Mouse (Mus musculus) stomach, embryonic 16.5 days (tissue): ENCODE results near the gene Gm20834. TPM values are rescaled to one million over a fixed set of nuclear protein-coding genes. Genes with fewer than 3 reads are reported as not detected.
"Not testable (repeated sequence)": the region's sequence is repeated elsewhere in the genome, so short reads cannot be mapped to it uniquely, and the experiment has no call there.

ENCODE experiments used
- ATAC-seq: fragments of 200-750 bp; cut with Nextera tagmentation; 2 replicates; pipeline ENCODE4 v1.8.0; 2017; ENCODE audit warnings: moderate number of reproducible peaks, moderate TSS enrichment; ENCODE audit not compliant: insufficient read depth, low FRiP score
- H3K27ac ChIP-seq: fragments of 300-500 bp; sonication (generic); 2 replicates; pipeline ENCODE4 v1.5.1; 2014; ENCODE audit warnings: low read length
- H3K27me3 ChIP-seq: fragments of 300-500 bp; sonication (generic); 2 replicates; pipeline ENCODE4 v1.6.1; 2014; ENCODE audit warnings: low read length, control low read depth, mixed read lengths; ENCODE audit not compliant: control insufficient read depth, insufficient read depth
- H3K36me3 ChIP-seq: fragments of 300-500 bp; sonication (generic); 2 replicates; pipeline ENCODE4 v1.6.1; 2014; ENCODE audit warnings: low read length; ENCODE audit not compliant: control insufficient read depth, insufficient read depth
- H3K4me1 ChIP-seq: fragments of 300-500 bp; sonication (generic); 2 replicates; pipeline ENCODE4 v1.6.1; 2014; ENCODE audit warnings: low read length, control low read depth, mixed read lengths; ENCODE audit not compliant: control insufficient read depth, insufficient read depth
- H3K4me2 ChIP-seq: fragments of 300-500 bp; sonication (generic); 2 replicates; pipeline ENCODE4 v1.6.1; 2014; ENCODE audit warnings: low read depth, low read length, mixed read lengths
- H3K4me3 ChIP-seq: fragments of 300-500 bp; sonication (generic); replicated peaks from 2 replicates; pipeline ENCODE4 v1.5.1; 2014; ENCODE audit warnings: mild to moderate bottlenecking, low read length
- H3K9ac ChIP-seq: fragments of 300-500 bp; sonication (generic); 2 replicates; pipeline ENCODE4 v1.6.1; 2014; ENCODE audit warnings: low read length
- H3K9me3 ChIP-seq: fragments of 300-500 bp; sonication (generic); replicated peaks from 2 replicates; pipeline ENCODE4 v1.6.1; 2016; ENCODE audit warnings: low read length, control low read depth; ENCODE audit not compliant: control insufficient read depth
- WGBS: fragments of 180-500 bp; shearing (Covaris S2); extraction: QIAGEN DNeasy Blood & Tissue Kit; methylation state at CpG from one replicate; pipeline ENCODE4 v1.1.7; 2014; 5-methylcytosine and 5-hydroxymethylcytosine counted together
- polyA plus RNA-seq: library from polyadenylated mRNA; unstranded; fragments of >200 nt; fragmentation: Nextera tagmentation; extraction: Ambion mirVana; gene quantifications from 2 replicates; pipeline ENCODE4 v1.2.1, GENCODE M21; 2015

Gene Gm20834
- not detected in 2 replicates for polyA plus RNA-seq

DNA sequence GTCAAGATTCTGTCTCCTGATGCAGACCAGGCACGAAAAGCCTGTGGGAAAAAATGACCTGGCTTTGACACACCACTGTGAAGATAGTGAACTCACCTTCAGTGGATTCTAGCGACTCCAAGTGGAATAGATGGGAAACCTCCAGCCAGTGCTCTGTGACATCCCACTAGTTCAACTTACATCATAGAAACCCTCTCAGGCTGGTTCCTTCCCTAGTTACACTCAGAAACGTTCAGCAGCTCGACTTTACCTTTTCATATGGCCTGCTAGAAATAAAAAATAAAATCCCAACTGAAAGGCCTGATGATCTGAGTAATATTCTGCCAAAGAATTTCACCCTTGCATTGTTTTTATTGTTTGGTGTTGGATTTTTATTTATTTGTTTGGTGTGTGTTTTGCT lies at the start of gene Gm20834:
TSS of gene Gm20834 (minus strand) at position 101 of the 400 bp plus-strand sequence.
- not testable (repeated sequence) for H3K4me2 ChIP-seq, ATAC-seq, H3K27ac ChIP-seq, H3K27me3 ChIP-seq, H3K9ac ChIP-seq, H3K9me3 ChIP-seq, H3K4me1 ChIP-seq, H3K36me3 ChIP-seq, H3K4me3 ChIP-seq
- 40% methylated on average over 4 of the region's 4 CpGs for WGBS

Other genes starting within 250 kb of the Gm20834 start
- not detected in 2 replicates for gene Gm21310, start 177.4 kb downstream of the Gm20834 start, polyA plus RNA-seq
- not detected in 2 replicates for gene Gm28510, start 88.1 kb upstream of the Gm20834 start, polyA plus RNA-seq
- not detected in 2 replicates for gene Gm20737, start 211.5 kb upstream of the Gm20834 start, polyA plus RNA-seq
- gene Gm21775, start 228.9 kb upstream of the Gm20834 start, polyA plus RNA-seq = not detected in 2 replicates